In genomic region chr2:30647882-30648494, GRCm38 (mm10) we compare ENCODE assay signal across 7 mouse cellular contexts. TPM values are rescaled to one million over a fixed set of nuclear protein-coding genes. Genes with fewer than 3 reads are reported as not detected.
A peak's percentile ranks its signal among the peaks of the same experiment; 100 is the strongest.
DNase-seq lines count a peak whose midpoint lies in the region; ATAC-seq lines count a peak whose summit lies in the region.

No protein-coding gene starts in this region.

- no peak overlapping the region for H3K4me3 ChIP-seq in embryonic facial prominence, embryonic 15.5 days (replicated peaks)

- H3K4me2 ChIP-seq in embryonic facial prominence, embryonic 15.5 days (replicated peaks): no peak overlapping the region

- intact Hi-C loops in left cerebral cortex, postnatal 25 days (cut with DNase I): no loop called here
- intact Hi-C loops in left cerebral cortex, postnatal 10 days (cut with DNase I): no loop called here

- no peaks in the 10 kb centered on the region for H3K9me3 ChIP-seq in embryonic facial prominence, embryonic 15.5 days (replicated peaks)

- H3K27me3 ChIP-seq in embryonic facial prominence, embryonic 15.5 days: no peaks in the 10 kb centered on the region

- H3K36me3 ChIP-seq in embryonic facial prominence, embryonic 15.5 days: no peaks in the 10 kb centered on the region

- peaks cover 45% of the 10 kb centered on the region for H3K4me1 ChIP-seq in embryonic facial prominence, embryonic 15.5 days

- no peak overlapping the region for H3K9ac ChIP-seq in embryonic facial prominence, embryonic 15.5 days

- peak; percentile 52 to 76 for DNase-seq in left cerebral cortex, postnatal 25 days (ENCODE audit: low spot score in 2 of 2)
- DNase-seq in left cerebral cortex, postnatal 10 days (ENCODE audit: extremely low spot score in 1 of 2, low spot score in 2 of 2): no peak
- DNase-seq in right cerebral cortex, postnatal 25 days: peak; percentile 54
- no peak for DNase-seq in urinary bladder, adult 18-20 months (ENCODE audit: low spot score in 2 of 2)
- DNase-seq in urinary bladder, postnatal 25 days (ENCODE audit: low spot score): no peak

- ATAC-seq in embryonic facial prominence, embryonic 15.5 days (ENCODE audit: insufficient number of reproducible peaks, low FRiP score, low TSS enrichment, low read depth): no peak
- ATAC-seq in inflammation-experienced regulatory T-cells, adult 6 months: peak; percentile 66

- H3K27ac ChIP-seq in embryonic facial prominence, embryonic 15.5 days (replicated peaks): peak overlapping the region; percentile 44; the same call in 1 of the 2 replicates

- WGBS in embryonic facial prominence, embryonic 15.5 days: 28% methylated on average over 13 of the region's 13 CpGs

RNA-seq across cellular contexts. Expression of gene Cstad, which starts 53.1 kb away (rescaled TPM):
- total RNA-seq in left cerebral cortex, postnatal 25 days (2021): 1 to 10 TPM; 4.2 to 5.5 TPM
- 1 to 10 TPM; 3.1 to 4.8 TPM for total RNA-seq in left cerebral cortex, postnatal 10 days (2021)
- 1.8 and 3.2 TPM in 2 replicates for polyA plus RNA-seq in embryonic facial prominence, embryonic 15.5 days (2015; fragmentation: Nextera tagmentation; extraction: Ambion mirVana)
- 1 to 10 TPM; 3.0 to 8.3 (median 4.3) TPM for polyA plus RNA-seq in inflammation-experienced regulatory T-cells, adult 6 months (2017; shearing (Covaris generic))

Comparison
In these comparisons a context has a peak if more than half of its experiments do, and no peak if none do; other contexts are left out.
1. DNase-seq: peak in left cerebral cortex, postnatal 25 days (2 of 2) and right cerebral cortex, postnatal 25 days (single experiment); none in left cerebral cortex, postnatal 10 days (0 of 2), urinary bladder, adult 18-20 months (0 of 2) and urinary bladder, postnatal 25 days (single experiment).